Mouse (Mus musculus): ENCODE measurements around the gene Prima1. TPM values are rescaled to one million over a fixed set of nuclear protein-coding genes. Genes with fewer than 3 reads are reported as not detected.

Prima1 gene
- polyA plus RNA-seq, 1 experiment from 2014 or later, result 0.13 TPM

DNA sequence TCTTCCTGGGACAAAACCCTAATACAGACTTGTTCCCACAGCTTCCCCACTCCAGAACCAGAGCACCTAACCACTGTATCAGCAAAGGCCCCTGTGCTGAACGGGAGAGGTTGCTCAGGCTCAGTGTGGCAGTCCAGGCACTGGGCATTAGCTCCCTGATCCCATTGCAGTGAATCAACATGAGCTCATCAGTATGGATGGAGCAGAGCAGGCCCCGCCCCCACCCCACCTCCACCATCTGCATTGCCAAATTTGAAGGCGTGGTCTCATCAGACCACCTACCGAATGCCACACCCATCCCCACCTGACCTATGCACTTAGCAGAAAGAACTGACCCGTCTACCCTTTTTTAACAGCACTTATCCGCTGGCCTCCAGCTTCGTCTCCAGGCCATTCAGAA lies 58.9 kb downstream of the Prima1 start:
- H3K4me3 ChIP-seq (ENCODE audit: low read depth, low read length), result no peak overlapping the region
- ATAC-seq, result 0 out of 2 replicates have a peak, but pooled peaks have one; percentile 12
- WGBS, result 17% methylated on average over 6 of the region's 7 CpGs
- no peak overlapping the region for H3K4me2 ChIP-seq (replicated peaks; ENCODE audit: low read depth, low read length)
- TF ChIP-seq EP300 (IDR thresholded peaks at IDR 0.05) (no peak), CTCF (IDR thresholded peaks at IDR 0.05) (no peak)
- H3K9me3 ChIP-seq (ENCODE audit: low read length), result no peaks in the 10 kb centered on the region
- no peak overlapping the region for H3K9ac ChIP-seq (replicated peaks; ENCODE audit: low read depth)
- no peaks in the 10 kb centered on the region for H3K27me3 ChIP-seq (replicated peaks; ENCODE audit: insufficient read depth, low read length)
- DNase-seq (ENCODE audit: low spot score), result no peak
- no peaks in the 10 kb centered on the region for H3K4me1 ChIP-seq (ENCODE audit: insufficient read depth, low read depth, low read length)
- no peaks in the 10 kb centered on the region for H3K36me3 ChIP-seq (ENCODE audit: insufficient read depth, low read length)
- H3K27ac ChIP-seq (ENCODE audit: low read length), result no peak overlapping the region

DNA sequence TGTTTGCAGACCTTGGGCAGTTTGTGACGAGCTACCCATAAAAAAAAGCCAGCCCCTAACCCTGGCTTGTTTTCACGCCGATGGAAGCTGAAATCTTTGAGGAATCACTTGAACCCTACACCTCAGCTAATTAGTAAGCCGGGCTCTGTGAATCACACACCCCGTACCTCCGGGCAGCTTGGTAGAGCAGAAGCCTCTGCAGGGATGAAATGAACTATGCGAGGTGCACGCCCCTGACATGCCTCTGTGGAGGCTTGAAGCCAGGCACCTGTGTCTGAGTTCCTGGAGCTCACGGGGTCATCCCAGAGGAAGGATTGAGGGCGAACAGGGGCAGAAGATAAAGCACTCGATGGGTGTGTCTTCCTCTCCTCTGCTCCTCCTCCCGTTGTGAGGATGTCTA lies 73.1 kb downstream of the Prima1 start:
- H3K9me3 ChIP-seq (ENCODE audit: low read length), result no peaks in the 10 kb centered on the region
- DNase-seq (ENCODE audit: low spot score), result no peak
- no peak overlapping the region for H3K4me2 ChIP-seq (replicated peaks; ENCODE audit: low read depth, low read length)
- H3K4me1 ChIP-seq (ENCODE audit: insufficient read depth, low read depth, low read length), result no peaks in the 10 kb centered on the region
- no peak for ATAC-seq
- WGBS, result 48% methylated on average over 12 of the region's 12 CpGs
- H3K27ac ChIP-seq (ENCODE audit: low read length), result no peak overlapping the region
- no peak overlapping the region for H3K9ac ChIP-seq (replicated peaks; ENCODE audit: low read depth)
- TF ChIP-seq EP300 (IDR thresholded peaks at IDR 0.05) (no peak), CTCF (IDR thresholded peaks at IDR 0.05) (no peak)
- no peak overlapping the region for H3K4me3 ChIP-seq (ENCODE audit: low read depth, low read length)
- H3K36me3 ChIP-seq (ENCODE audit: insufficient read depth, low read length), result no peaks in the 10 kb centered on the region
- H3K27me3 ChIP-seq (replicated peaks; ENCODE audit: insufficient read depth, low read length), result no peaks in the 10 kb centered on the region

GRCm38 (mm10) chr12:103164101-103165030 lies 77.6 kb downstream of the Prima1 start:
- Histone ChIP-seq H3K9me3 (ENCODE audit: low read length) (no peaks in the 10 kb centered on the region), H3K4me2 (replicated peaks; ENCODE audit: low read depth, low read length) (no peak overlapping the region), H3K9ac (replicated peaks; ENCODE audit: low read depth) (no peak overlapping the region), H3K4me3 (ENCODE audit: low read depth, low read length) (no peak overlapping the region), H3K36me3 (ENCODE audit: insufficient read depth, low read length) (no peaks in the 10 kb centered on the region), H3K27me3 (replicated peaks; ENCODE audit: insufficient read depth, low read length) (no peaks in the 10 kb centered on the region), H3K4me1 (ENCODE audit: insufficient read depth, low read depth, low read length) (no peaks in the 10 kb centered on the region), H3K27ac (ENCODE audit: low read length) (no peak overlapping the region)
- ATAC-seq (no peak), DNase-seq (ENCODE audit: low spot score) (no peak)
- no peak for TF ChIP-seq CTCF (IDR thresholded peaks at IDR 0.05)
- TF ChIP-seq EP300 (IDR thresholded peaks at IDR 0.05), result no peak
- WGBS, result 59% methylated on average over 14 of the region's 14 CpGs

DNA sequence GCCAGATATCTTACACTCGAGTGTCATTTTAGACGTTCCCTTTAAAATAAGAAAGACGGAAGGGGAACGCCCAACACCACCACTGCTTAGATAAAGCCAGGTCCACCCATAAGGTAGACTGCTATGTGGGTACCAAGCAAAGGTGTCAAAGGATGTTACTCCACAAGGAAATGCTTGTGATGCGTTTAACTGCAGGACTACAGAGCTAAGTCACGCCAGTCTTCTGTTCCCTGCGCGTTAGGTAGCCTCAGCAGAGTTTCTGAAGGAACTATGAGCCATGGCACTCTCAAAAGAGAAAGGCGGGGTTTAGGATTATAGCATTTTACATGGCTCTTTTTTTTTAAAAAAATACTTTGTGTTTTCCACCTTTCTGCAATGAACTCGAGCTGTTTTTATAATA lies 78.4 kb downstream of the Prima1 start:
- DNase-seq (ENCODE audit: low spot score), result no peak
- TF ChIP-seq EP300 (IDR thresholded peaks at IDR 0.05), result no peak
- TF ChIP-seq CTCF (IDR thresholded peaks at IDR 0.05), result no peak
- H3K4me3 ChIP-seq (ENCODE audit: low read depth, low read length), result no peak overlapping the region
- no peak for ATAC-seq
- H3K4me2 ChIP-seq (replicated peaks; ENCODE audit: low read depth, low read length), result no peak overlapping the region
- no peaks in the 10 kb centered on the region for H3K4me1 ChIP-seq (ENCODE audit: insufficient read depth, low read depth, low read length)
- no peak overlapping the region for H3K27ac ChIP-seq (ENCODE audit: low read length)
- no peaks in the 10 kb centered on the region for H3K27me3 ChIP-seq (replicated peaks; ENCODE audit: insufficient read depth, low read length)
- no peaks in the 10 kb centered on the region for H3K36me3 ChIP-seq (ENCODE audit: insufficient read depth, low read length)
- no peak overlapping the region for H3K9ac ChIP-seq (replicated peaks; ENCODE audit: low read depth)
- no peaks in the 10 kb centered on the region for H3K9me3 ChIP-seq (ENCODE audit: low read length)
- WGBS, result 78% methylated on average over 10 of the region's 10 CpGs

- Histone ChIP-seq H3K4me1 (ENCODE audit: insufficient read depth, low read depth, low read length) (no peaks in the 10 kb centered on the region), H3K27me3 (replicated peaks; ENCODE audit: insufficient read depth, low read length) (no peaks in the 10 kb centered on the region), H3K27ac (ENCODE audit: low read length) (no peak overlapping the region), H3K9ac (replicated peaks; ENCODE audit: low read depth) (no peak overlapping the region), H3K9me3 (ENCODE audit: low read length) (no peaks in the 10 kb centered on the region), H3K4me3 (ENCODE audit: low read depth, low read length) (no peak overlapping the region), H3K4me2 (replicated peaks; ENCODE audit: low read depth, low read length) (no peak overlapping the region), H3K36me3 (ENCODE audit: insufficient read depth, low read length) (no peaks in the 10 kb centered on the region)
- no peak for ATAC-seq
- no peak for TF ChIP-seq CTCF (IDR thresholded peaks at IDR 0.05)
- no peak for TF ChIP-seq EP300 (IDR thresholded peaks at IDR 0.05)
- no peak for DNase-seq (ENCODE audit: low spot score)
- 79% methylated on average over 4 of the region's 4 CpGs for WGBS
These were observed 81.2 kb downstream of the Prima1 start for GRCm38 (mm10) chr12:103160721-103161120.

DNA sequence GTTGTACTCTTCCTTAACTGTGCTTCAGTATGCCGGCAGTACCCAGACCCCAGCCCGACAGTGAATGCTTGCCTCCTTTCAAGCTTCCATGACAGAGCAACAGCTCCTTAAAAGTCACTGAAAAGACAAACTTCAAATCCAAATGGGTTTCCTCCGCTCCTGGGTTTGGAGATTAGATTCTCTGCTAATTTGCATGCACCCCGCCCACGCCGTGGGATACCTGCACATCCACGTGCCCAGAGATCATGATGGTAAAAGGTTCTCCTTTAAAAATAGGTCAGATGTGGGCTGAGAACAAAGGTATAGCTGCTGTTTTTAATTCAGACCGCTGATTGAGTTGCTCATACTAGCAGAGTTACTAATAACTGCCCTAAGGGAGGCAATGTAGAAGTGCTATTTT lies 82.9 kb downstream of the Prima1 start:
- no peak overlapping the region for H3K27ac ChIP-seq (ENCODE audit: low read length)

More for the DNA sequence above, 82.9 kb downstream of the Prima1 start:
- TF ChIP-seq CTCF (IDR thresholded peaks at IDR 0.05) (no peak), EP300 (IDR thresholded peaks at IDR 0.05) (no peak)
- DNase-seq (ENCODE audit: low spot score), result no peak
- no peaks in the 10 kb centered on the region for H3K9me3 ChIP-seq (ENCODE audit: low read length)
- H3K4me3 ChIP-seq (ENCODE audit: low read depth, low read length), result no peak overlapping the region
- WGBS, result 58% methylated on average over 8 of the region's 8 CpGs
- no peak for ATAC-seq
- H3K4me2 ChIP-seq (replicated peaks; ENCODE audit: low read depth, low read length), result no peak overlapping the region
- no peaks in the 10 kb centered on the region for H3K27me3 ChIP-seq (replicated peaks; ENCODE audit: insufficient read depth, low read length)
- H3K36me3 ChIP-seq (ENCODE audit: insufficient read depth, low read length), result no peaks in the 10 kb centered on the region
- H3K9ac ChIP-seq (replicated peaks; ENCODE audit: low read depth), result no peak overlapping the region
- no peaks in the 10 kb centered on the region for H3K4me1 ChIP-seq (ENCODE audit: insufficient read depth, low read depth, low read length)

Data from lung, postnatal 0 days (tissue).